Mouse (Mus musculus): ENCODE data around the gene Lrriq1. TPM values are rescaled to one million over a fixed set of nuclear protein-coding genes. Genes with fewer than 3 reads are reported as not detected.

The Lrriq1 gene
- polyA plus RNA-seq, 1 experiment from 2014 or later: 10.3 TPM

- H3K9me3 ChIP-seq: no peaks in the 10 kb centered on the region
- peak; percentile 94 for ATAC-seq (ENCODE audit: insufficient number of reproducible peaks, insufficient read depth, low FRiP score, low TSS enrichment, low read depth)
- H3K27ac ChIP-seq: peak overlapping the region; percentile 99
- WGBS: under 1% methylated on average over 50 of the region's 50 CpGs
- peak overlapping the region; percentile 98 for H3K9ac ChIP-seq
- H3K4me2 ChIP-seq: peak overlapping the region; percentile 62
- H3K4me1 ChIP-seq: 0 out of 2 replicates have a peak, but pooled peaks cover 4% of the 10 kb centered on the region
- H3K4me3 ChIP-seq: peak overlapping the region; percentile 70
- H3K27me3 ChIP-seq: peaks cover 48% of the 10 kb centered on the region
- 0 out of 2 replicates have a peak, but pooled peaks cover 4% of the 10 kb centered on the region for H3K36me3 ChIP-seq
Measured at GRCm38 (mm10) chr10:103028253-103029131, 207.6 kb downstream of the Lrriq1 start.

- Histone ChIP-seq H3K9ac (peak overlapping the region; percentile 98), H3K4me3 (peak overlapping the region; percentile 70), H3K27ac (peak overlapping the region; percentile 99), H3K36me3 (0 out of 2 replicates have a peak, but pooled peaks cover 4% of the 10 kb centered on the region), H3K9me3 (no peaks in the 10 kb centered on the region), H3K4me1 (0 out of 2 replicates have a peak, but pooled peaks cover under 1% of the 10 kb centered on the region), H3K27me3 (peaks cover 43% of the 10 kb centered on the region), H3K4me2 (peak overlapping the region; percentile 62)
- WGBS: under 1% methylated on average over 15 of the region's 15 CpGs
- no peak for ATAC-seq (ENCODE audit: insufficient number of reproducible peaks, insufficient read depth, low FRiP score, low TSS enrichment, low read depth)
Measured at GRCm38 (mm10) chr10:103027931-103028252, 208.2 kb downstream of the Lrriq1 start.

GRCm38 (mm10) chr10:103027226-103027930 is 208.7 kb downstream of the Lrriq1 start:
- Histone ChIP-seq H3K4me1 (no peaks in the 10 kb centered on the region), H3K9ac (peak overlapping the region; percentile 98), H3K9me3 (no peaks in the 10 kb centered on the region), H3K4me2 (peak overlapping the region; percentile 62), H3K27ac (peak overlapping the region; percentile 99), H3K4me3 (peak overlapping the region; percentile 70), H3K36me3 (0 out of 2 replicates have a peak, but pooled peaks cover 4% of the 10 kb centered on the region), H3K27me3 (peaks cover 39% of the 10 kb centered on the region)
- 1% methylated on average over 20 of the region's 20 CpGs for WGBS
- ATAC-seq (ENCODE audit: insufficient number of reproducible peaks, insufficient read depth, low FRiP score, low TSS enrichment, low read depth): no peak

- Histone ChIP-seq H3K9ac (peak overlapping the region; percentile 98), H3K9me3 (no peaks in the 10 kb centered on the region), H3K4me3 (peak overlapping the region; percentile 70), H3K4me2 (peak overlapping the region; percentile 62), H3K27ac (peak overlapping the region; percentile 99), H3K4me1 (no peaks in the 10 kb centered on the region), H3K27me3 (peaks cover 33% of the 10 kb centered on the region), H3K36me3 (0 out of 2 replicates have a peak, but pooled peaks cover 4% of the 10 kb centered on the region)
- ATAC-seq (ENCODE audit: insufficient number of reproducible peaks, insufficient read depth, low FRiP score, low TSS enrichment, low read depth): no peak
- under 1% methylated on average over 17 of the region's 17 CpGs for WGBS
Measured at GRCm38 (mm10) chr10:103026636-103027225, 209.4 kb downstream of the Lrriq1 start.

- H3K9ac ChIP-seq: no peak overlapping the region
- ATAC-seq (ENCODE audit: insufficient number of reproducible peaks, insufficient read depth, low FRiP score, low TSS enrichment, low read depth): no peak
- H3K4me2 ChIP-seq: no peak overlapping the region
- no peaks in the 10 kb centered on the region for H3K9me3 ChIP-seq
- no peaks in the 10 kb centered on the region for H3K4me1 ChIP-seq
- no peaks in the 10 kb centered on the region for H3K27me3 ChIP-seq
- 81% methylated on average over 2 of the region's 2 CpGs for WGBS
- no peak overlapping the region for H3K4me3 ChIP-seq
- no peak overlapping the region for H3K27ac ChIP-seq
- H3K36me3 ChIP-seq: no peaks in the 10 kb centered on the region
Measured at GRCm38 (mm10) chr10:103002556-103002955, 233.6 kb downstream of the Lrriq1 start.

GRCm38 (mm10) chr10:103000902-103001301 is 235.2 kb downstream of the Lrriq1 start:
- no peak overlapping the region for H3K4me2 ChIP-seq
- WGBS: 37% methylated on average over 8 of the region's 8 CpGs

GRCm38 (mm10) chr10:102999584-102999983 is 236.5 kb downstream of the Lrriq1 start:
- Histone ChIP-seq H3K36me3 (no peaks in the 10 kb centered on the region), H3K9me3 (no peaks in the 10 kb centered on the region), H3K4me3 (no peak overlapping the region), H3K9ac (no peak overlapping the region), H3K4me1 (no peaks in the 10 kb centered on the region), H3K4me2 (no peak overlapping the region), H3K27ac (no peak overlapping the region), H3K27me3 (no peaks in the 10 kb centered on the region)
- ATAC-seq (ENCODE audit: insufficient number of reproducible peaks, insufficient read depth, low FRiP score, low TSS enrichment, low read depth): no peak

More at GRCm38 (mm10) chr10:103000902-103001301, 235.2 kb downstream of the Lrriq1 start:
- Histone ChIP-seq H3K9me3 (no peaks in the 10 kb centered on the region), H3K4me3 (no peak overlapping the region), H3K27me3 (no peaks in the 10 kb centered on the region), H3K27ac (peak overlapping the region; percentile 45), H3K36me3 (no peaks in the 10 kb centered on the region), H3K9ac (no peak overlapping the region), H3K4me1 (no peaks in the 10 kb centered on the region)
- no peak for ATAC-seq (ENCODE audit: insufficient number of reproducible peaks, insufficient read depth, low FRiP score, low TSS enrichment, low read depth)

Other genes with a start within 250 kb of the Lrriq1 start
- 377 and 403 TPM in 2 replicates for gene Alx1, start 206.1 kb downstream of the Lrriq1 start, polyA plus RNA-seq (2015; fragmentation: Nextera tagmentation; extraction: Ambion mirVana)
- 3.7 and 5.9 TPM in 2 replicates for gene Slc6a15, start 131.5 kb upstream of the Lrriq1 start, polyA plus RNA-seq (2015; fragmentation: Nextera tagmentation; extraction: Ambion mirVana)

Data from embryonic facial prominence, embryonic 13.5 days (tissue).